Mouse (Mus musculus) midbrain, postnatal 0 days (tissue): ENCODE measurements around the gene Sorcs1. TPM values are rescaled to one million over a fixed set of nuclear protein-coding genes. Genes with fewer than 3 reads are reported as not detected.
A peak's percentile ranks its signal among the peaks of the same experiment; 100 is the strongest.

ENCODE experiments used
- ATAC-seq: fragments of 200-750 bp; cut with Nextera tagmentation; 2 replicates; pipeline ENCODE4 v1.8.0; 2017; ENCODE audit warnings: moderate number of reproducible peaks, mild to moderate bottlenecking, moderate TSS enrichment, moderate library complexity; ENCODE audit not compliant: low FRiP score
- DNase-seq: peaks from one replicate; pipeline ENCODE4 v3.0.0-alpha.2; 2015; ENCODE audit warnings: low spot score
- H3K27ac ChIP-seq: fragments of 300-500 bp; sonication (generic); 2 replicates; pipeline ENCODE4 v1.5.1; 2014; ENCODE audit warnings: low read depth, mild to moderate bottlenecking, low read length, mixed read lengths
- H3K27me3 ChIP-seq: fragments of 300-500 bp; sonication (generic); 2 replicates; pipeline ENCODE4 v1.6.1; 2014; ENCODE audit warnings: low read length, control low read depth, mixed read lengths; ENCODE audit not compliant: insufficient read depth
- H3K36me3 ChIP-seq: fragments of 300-500 bp; sonication (generic); 2 replicates; pipeline ENCODE4 v1.6.1; 2014; ENCODE audit warnings: low read length, control low read depth, mixed read lengths; ENCODE audit not compliant: insufficient read depth
- H3K4me1 ChIP-seq: fragments of 300-500 bp; sonication (generic); 2 replicates; pipeline ENCODE4 v1.6.1; 2014; ENCODE audit warnings: mild to moderate bottlenecking, control low read depth, antibody characterized with exemption, low read length, mixed read lengths; ENCODE audit not compliant: insufficient read depth
- H3K4me2 ChIP-seq: fragments of 300-500 bp; sonication (generic); 2 replicates; pipeline ENCODE4 v1.6.1; 2014; ENCODE audit warnings: low read depth, mild to moderate bottlenecking, low read length, mixed read lengths; ENCODE audit not compliant: poor library complexity, severe bottlenecking
- H3K4me3 ChIP-seq: fragments of 300-500 bp; sonication (generic); 2 replicates; pipeline ENCODE4 v1.5.1; 2014; ENCODE audit warnings: low read depth, mild to moderate bottlenecking, low read length, moderate library complexity
- H3K9ac ChIP-seq: fragments of 300-500 bp; sonication (generic); replicated peaks from 2 replicates; pipeline ENCODE4 v1.6.1; 2014; ENCODE audit warnings: mild to moderate bottlenecking, low read length, moderate library complexity, mixed read lengths; ENCODE audit not compliant: poor library complexity, severe bottlenecking
- H3K9me3 ChIP-seq: fragments of 300-500 bp; sonication (generic); 2 replicates; pipeline ENCODE4 v1.6.1; 2016; ENCODE audit warnings: low read length, control low read depth
- CTCF ChIP-seq: IDR thresholded peaks from 2 replicates; pipeline ENCODE4 v1.5.1; 2016; ENCODE audit warnings: antibody characterized with exemption, mild to moderate bottlenecking
- WGBS: fragments of 180-500 bp; shearing (Covaris S2); extraction: QIAGEN DNeasy Blood & Tissue Kit; methylation state at CpG from one replicate; pipeline ENCODE4 v1.1.7; 2014; 5-methylcytosine and 5-hydroxymethylcytosine counted together
- polyA plus RNA-seq: library from polyadenylated mRNA; unstranded; fragments of >200 nt; fragmentation: Nextera tagmentation; extraction: Ambion mirVana; gene quantifications from 2 replicates; pipeline ENCODE4 v1.2.1, GENCODE M21; 2015
- total RNA-seq: library from RNA; depleted of rRNA; stranded (reverse); fragments of >200 nt; gene quantifications from 2 replicates; pipeline ENCODE4 v1.2.3, GENCODE M21; 2014

Gene Sorcs1
- total and polyA plus RNA-seq, 2 experiments from 2014 or later = 15.0 to 29.2 TPM

DNA sequence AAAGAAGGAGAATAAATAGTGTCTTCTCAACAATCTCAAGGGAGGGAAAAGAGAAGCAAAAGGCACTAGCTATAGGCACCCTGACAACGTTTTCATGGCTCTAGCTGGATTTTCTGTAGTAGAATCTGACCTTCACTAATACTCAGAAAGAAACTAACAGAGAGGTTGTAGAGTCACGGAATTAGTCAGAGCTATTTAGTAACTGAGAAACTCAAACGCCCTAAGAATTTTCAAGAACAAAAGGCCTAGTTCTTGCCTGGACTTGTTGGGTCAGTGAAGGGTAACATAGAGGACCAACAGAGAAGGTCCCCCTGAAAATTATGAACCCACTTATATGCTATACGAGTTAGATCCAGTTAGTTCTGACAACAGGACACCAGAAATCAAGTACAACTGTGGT lies 81.1 kb downstream of the Sorcs1 start:
- Histone ChIP-seq H3K4me2 (no peak overlapping the region), H3K4me1 (no peaks in the 10 kb centered on the region), H3K36me3 (no peaks in the 10 kb centered on the region), H3K27ac (no peak overlapping the region), H3K27me3 (no peaks in the 10 kb centered on the region), H3K4me3 (no peak overlapping the region), H3K9me3 (no peaks in the 10 kb centered on the region), H3K9ac (no peak overlapping the region)
- TF ChIP-seq CTCF = no peak
- DNase-seq = no peak
- ATAC-seq = no peak
- 70% methylated on average over 4 of the region's 4 CpGs for WGBS

GRCm38 (mm10) chr19:50586182-50586581 lies 92.3 kb downstream of the Sorcs1 start:
- no peak overlapping the region for H3K4me3 ChIP-seq
- ATAC-seq = no peak
- DNase-seq = peak; percentile 26

DNA sequence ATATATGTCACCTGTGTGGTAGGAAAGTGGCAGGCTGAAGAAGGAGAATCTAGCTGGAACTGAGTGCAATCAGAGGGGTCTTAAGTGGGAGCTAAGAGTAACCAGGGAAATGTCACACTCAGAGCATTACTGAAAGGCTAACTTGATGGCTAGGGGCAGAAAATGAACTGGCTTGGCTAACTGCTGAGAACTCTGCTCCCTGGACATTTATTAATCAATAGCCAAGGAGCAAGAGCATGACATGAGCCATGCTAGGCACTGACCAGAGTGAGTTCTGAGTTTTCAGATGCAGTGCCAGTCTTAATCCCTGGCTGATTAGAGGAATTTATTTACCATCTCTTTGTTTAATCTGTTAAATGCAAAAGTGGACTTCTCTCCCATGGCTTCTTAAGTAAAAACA lies 95.5 kb downstream of the Sorcs1 start:
- DNase-seq = no peak
- no peaks in the 10 kb centered on the region for H3K4me1 ChIP-seq
- H3K36me3 ChIP-seq = no peaks in the 10 kb centered on the region
- no peak overlapping the region for H3K4me2 ChIP-seq
- H3K9me3 ChIP-seq = no peaks in the 10 kb centered on the region
- 0 out of 2 replicates have a peak overlapping the region, but pooled peaks have one; percentile 26 for H3K27ac ChIP-seq
- no peak overlapping the region for H3K4me3 ChIP-seq
- no peak for TF ChIP-seq CTCF
- no peaks in the 10 kb centered on the region for H3K27me3 ChIP-seq
- H3K9ac ChIP-seq = no peak overlapping the region
- no peak for ATAC-seq

More at GRCm38 (mm10) chr19:50586182-50586581, 92.3 kb downstream of the Sorcs1 start:
- WGBS = 91% methylated on average over 5 of the region's 5 CpGs
- no peaks in the 10 kb centered on the region for H3K36me3 ChIP-seq
- no peak for TF ChIP-seq CTCF
- H3K4me2 ChIP-seq = no peak overlapping the region
- no peaks in the 10 kb centered on the region for H3K27me3 ChIP-seq
- H3K9ac ChIP-seq = no peak overlapping the region
- H3K27ac ChIP-seq = no peak overlapping the region
- H3K9me3 ChIP-seq = no peaks in the 10 kb centered on the region
- no peaks in the 10 kb centered on the region for H3K4me1 ChIP-seq

DNA sequence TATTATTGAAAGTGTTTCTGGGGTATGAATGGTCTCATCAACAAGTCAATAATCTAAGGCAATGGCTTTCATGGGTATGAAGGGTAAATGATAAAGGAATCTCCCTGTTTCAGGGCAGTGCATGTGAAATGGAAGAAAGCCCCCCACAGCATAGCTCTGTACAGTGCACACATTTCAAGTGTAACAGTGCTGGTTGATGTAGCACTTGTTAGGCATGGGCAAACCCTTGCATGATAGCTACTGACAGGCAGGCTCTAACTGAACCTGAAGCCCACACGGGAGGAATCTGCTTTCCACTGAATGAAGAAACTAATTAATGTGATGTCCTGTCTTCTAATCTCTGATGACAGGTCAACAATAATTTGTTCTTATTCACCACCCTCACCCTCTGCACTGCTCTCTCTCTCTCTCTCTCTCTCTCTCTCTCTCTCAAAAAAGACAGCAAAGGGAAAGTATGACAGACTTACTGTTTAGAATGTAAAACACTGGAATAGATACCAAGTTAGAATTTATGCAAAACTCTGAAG lies 108.7 kb downstream of the Sorcs1 start:
- Histone ChIP-seq H3K9ac (no peak overlapping the region), H3K4me1 (no peaks in the 10 kb centered on the region), H3K36me3 (no peaks in the 10 kb centered on the region), H3K4me3 (no peak overlapping the region), H3K27ac (no peak overlapping the region), H3K4me2 (no peak overlapping the region), H3K9me3 (no peaks in the 10 kb centered on the region), H3K27me3 (no peaks in the 10 kb centered on the region)
- 24% methylated on average over 1 of the region's 1 CpGs for WGBS
- DNase-seq = peak; percentile 60
- no peak for TF ChIP-seq CTCF
- ATAC-seq = no peak

- Histone ChIP-seq H3K9ac (no peak overlapping the region), H3K4me3 (no peak overlapping the region), H3K9me3 (no peaks in the 10 kb centered on the region), H3K27ac (no peak overlapping the region), H3K27me3 (no peaks in the 10 kb centered on the region), H3K36me3 (no peaks in the 10 kb centered on the region), H3K4me2 (no peak overlapping the region), H3K4me1 (no peaks in the 10 kb centered on the region)
- ATAC-seq = no peak
- no peak for TF ChIP-seq CTCF
- DNase-seq = no peak
- WGBS = 92% methylated on average over 2 of the region's 2 CpGs
Measured at GRCm38 (mm10) chr19:50566306-50566705, 112.1 kb downstream of the Sorcs1 start.

- 26% methylated on average over 6 of the region's 6 CpGs for WGBS
- TF ChIP-seq CTCF = no peak
- DNase-seq (no peak), ATAC-seq (no peak)
- Histone ChIP-seq H3K9me3 (no peaks in the 10 kb centered on the region), H3K4me1 (no peaks in the 10 kb centered on the region), H3K27ac (no peak overlapping the region), H3K9ac (no peak overlapping the region), H3K36me3 (no peaks in the 10 kb centered on the region), H3K4me3 (no peak overlapping the region), H3K27me3 (no peaks in the 10 kb centered on the region), H3K4me2 (no peak overlapping the region)
Measured at GRCm38 (mm10) chr19:50558771-50559170, 119.7 kb downstream of the Sorcs1 start.
